Mouse (Mus musculus) neural tube, embryonic 13.5 days (tissue): ENCODE results near the gene Ssh3. TPM values are rescaled to one million over a fixed set of nuclear protein-coding genes. Genes with fewer than 3 reads are reported as not detected.

ENCODE experiments used
- ATAC-seq: fragments of 200-750 bp; cut with Nextera tagmentation; 2 replicates; pipeline ENCODE4 v1.8.0; 2017; ENCODE audit warnings: low read depth, mild to moderate bottlenecking, moderate TSS enrichment, moderate library complexity
- H3K27ac ChIP-seq: fragments of 300-500 bp; sonication (generic); replicated peaks from 2 replicates; pipeline ENCODE4 v1.5.1; 2015; ENCODE audit warnings: moderate library complexity, mild to moderate bottlenecking, inconsistent platforms
- H3K27me3 ChIP-seq: fragments of 300-500 bp; sonication (generic); 2 replicates; pipeline ENCODE4 v1.6.1; 2015; ENCODE audit warnings: mild to moderate bottlenecking, inconsistent platforms
- H3K36me3 ChIP-seq: fragments of 300-500 bp; sonication (generic); 2 replicates; pipeline ENCODE4 v1.6.1; 2015; ENCODE audit warnings: mild to moderate bottlenecking, inconsistent platforms
- H3K4me1 ChIP-seq: fragments of 300-500 bp; sonication (generic); replicated peaks from 2 replicates; pipeline ENCODE4 v1.6.1; 2015; ENCODE audit warnings: inconsistent platforms
- H3K4me2 ChIP-seq: fragments of 300-500 bp; sonication (generic); 2 replicates; pipeline ENCODE4 v1.6.1; 2015; ENCODE audit warnings: inconsistent platforms, mild to moderate bottlenecking, moderate library complexity
- H3K4me3 ChIP-seq: fragments of 300-500 bp; sonication (generic); 2 replicates; pipeline ENCODE4 v1.5.1; 2015; ENCODE audit warnings: mild to moderate bottlenecking, inconsistent platforms
- H3K9ac ChIP-seq: fragments of 300-500 bp; sonication (generic); 2 replicates; pipeline ENCODE4 v1.6.1; 2015; ENCODE audit warnings: moderate library complexity, mild to moderate bottlenecking, inconsistent platforms
- H3K9me3 ChIP-seq: fragments of 300-500 bp; sonication (generic); 2 replicates; pipeline ENCODE4 v1.6.1; 2016; ENCODE audit warnings: inconsistent platforms
- WGBS: fragments of 180-500 bp; shearing (Covaris S2); methylation state at CpG from one replicate; pipeline ENCODE4 v1.1.7; 2015; 5-methylcytosine and 5-hydroxymethylcytosine counted together
- polyA plus RNA-seq: library from polyadenylated mRNA; unstranded; fragments of >200 nt; fragmentation: Nextera tagmentation; extraction: Ambion mirVana; gene quantifications from 2 replicates; pipeline ENCODE4 v1.2.1, GENCODE M21; 2015

Gene Ssh3
- polyA plus RNA-seq, 1 experiment from 2014 or later, result 8.2 TPM

- Histone ChIP-seq H3K9me3 (no peaks in the 10 kb centered on the region), H3K4me3 (peak within 1 kb of the TSS; percentile 55), H3K27ac (peak within 1 kb of the TSS; percentile 82), H3K4me1 (peaks cover 13% of the 10 kb centered on the region), H3K9ac (peak within 1 kb of the TSS; percentile 82), H3K36me3 (no peaks in the 10 kb centered on the region), H3K27me3 (peaks cover 32% of the 10 kb centered on the region), H3K4me2 (peak within 1 kb of the TSS; percentile 78)
- 11% methylated on average over 26 of the region's 26 CpGs for WGBS
- peak; percentile 89 for ATAC-seq
Measured at GRCm38 (mm10) chr19:4231253-4232185, 37.5 kb downstream of the Ssh3 start, which contains the start of gene Pold4. TSS of gene Pold4 (plus strand) at chr19:4231899.

GRCm38 (mm10) chr19:4230415-4230814 is 38.6 kb downstream of the Ssh3 start:
- H3K4me2 ChIP-seq, result no peak overlapping the region
- no peaks in the 10 kb centered on the region for H3K36me3 ChIP-seq
- 75% methylated on average over 8 of the region's 8 CpGs for WGBS
- no peak overlapping the region for H3K4me3 ChIP-seq
- H3K9me3 ChIP-seq, result no peaks in the 10 kb centered on the region
- peaks cover 13% of the 10 kb centered on the region for H3K4me1 ChIP-seq
- no peak for ATAC-seq
- peaks cover 36% of the 10 kb centered on the region for H3K27me3 ChIP-seq
- no peak overlapping the region for H3K27ac ChIP-seq
- peak overlapping the region; percentile 17; the same call in 1 of the 2 replicates for H3K9ac ChIP-seq

GRCm38 (mm10) chr19:4229451-4230076 is 39.4 kb downstream of the Ssh3 start:
- Histone ChIP-seq H3K9me3 (no peaks in the 10 kb centered on the region), H3K4me1 (peaks cover 13% of the 10 kb centered on the region), H3K9ac (0 out of 2 replicates have a peak overlapping the region, but pooled peaks have one; percentile 28), H3K4me3 (no peak overlapping the region), H3K27ac (no peak overlapping the region), H3K4me2 (no peak overlapping the region), H3K27me3 (peaks cover 36% of the 10 kb centered on the region), H3K36me3 (no peaks in the 10 kb centered on the region)
- no peak for ATAC-seq
- WGBS, result 42% methylated on average over 9 of the region's 9 CpGs

GRCm38 (mm10) chr19:4228891-4229290 is 40.1 kb downstream of the Ssh3 start:
- Histone ChIP-seq H3K36me3 (no peaks in the 10 kb centered on the region), H3K27me3 (peaks cover 36% of the 10 kb centered on the region), H3K4me1 (peaks cover 13% of the 10 kb centered on the region), H3K4me3 (no peak overlapping the region), H3K9ac (no peak overlapping the region), H3K4me2 (no peak overlapping the region), H3K27ac (no peak overlapping the region), H3K9me3 (no peaks in the 10 kb centered on the region)
- ATAC-seq, result no peak
- 76% methylated on average over 4 of the region's 4 CpGs for WGBS

- H3K27me3 ChIP-seq, result peaks cover 36% of the 10 kb centered on the region
- no peak for ATAC-seq
- H3K4me2 ChIP-seq, result no peak overlapping the region
- 16% methylated on average over 8 of the region's 8 CpGs for WGBS
- no peak overlapping the region for H3K27ac ChIP-seq
- H3K4me3 ChIP-seq, result no peak overlapping the region
- no peaks in the 10 kb centered on the region for H3K9me3 ChIP-seq
- no peaks in the 10 kb centered on the region for H3K36me3 ChIP-seq
- H3K4me1 ChIP-seq, result peaks cover 13% of the 10 kb centered on the region
- 0 out of 2 replicates have a peak overlapping the region, but pooled peaks have one; percentile 0 for H3K9ac ChIP-seq
Measured at GRCm38 (mm10) chr19:4227894-4228678, 40.9 kb downstream of the Ssh3 start.

GRCm38 (mm10) chr19:4227446-4227845 is 41.5 kb downstream of the Ssh3 start:
- 70% methylated on average over 5 of the region's 5 CpGs for WGBS
- no peak for ATAC-seq
- no peak overlapping the region for H3K27ac ChIP-seq

GRCm38 (mm10) chr19:4226779-4227178 is 42.2 kb downstream of the Ssh3 start:
- Histone ChIP-seq H3K9ac (no peak overlapping the region), H3K27me3 (peaks cover 36% of the 10 kb centered on the region), H3K4me1 (peaks cover 5% of the 10 kb centered on the region), H3K27ac (no peak overlapping the region), H3K4me3 (no peak overlapping the region), H3K36me3 (no peaks in the 10 kb centered on the region), H3K4me2 (no peak overlapping the region), H3K9me3 (no peaks in the 10 kb centered on the region)
- WGBS, result 87% methylated on average over 7 of the region's 7 CpGs
- no peak for ATAC-seq

More at GRCm38 (mm10) chr19:4227446-4227845, 41.5 kb downstream of the Ssh3 start:
- H3K4me2 ChIP-seq, result no peak overlapping the region
- H3K27me3 ChIP-seq, result peaks cover 36% of the 10 kb centered on the region
- H3K4me3 ChIP-seq, result no peak overlapping the region
- H3K9ac ChIP-seq, result 0 out of 2 replicates have a peak overlapping the region, but pooled peaks have one; percentile 0
- H3K9me3 ChIP-seq, result no peaks in the 10 kb centered on the region
- no peaks in the 10 kb centered on the region for H3K36me3 ChIP-seq
- H3K4me1 ChIP-seq, result peaks cover 11% of the 10 kb centered on the region

GRCm38 (mm10) chr19:4222165-4222564 is 46.8 kb downstream of the Ssh3 start:
- H3K9me3 ChIP-seq, result no peaks in the 10 kb centered on the region
- no peak overlapping the region for H3K4me2 ChIP-seq
- no peak overlapping the region for H3K4me3 ChIP-seq
- H3K27ac ChIP-seq, result no peak overlapping the region
- WGBS, result 75% methylated on average over 11 of the region's 11 CpGs
- ATAC-seq, result peak; percentile 33; the same call in 1 of the 2 replicates
- H3K4me1 ChIP-seq, result peaks cover 18% of the 10 kb centered on the region
- no peaks in the 10 kb centered on the region for H3K36me3 ChIP-seq
- H3K27me3 ChIP-seq, result peaks cover 33% of the 10 kb centered on the region
- H3K9ac ChIP-seq, result no peak overlapping the region

GRCm38 (mm10) chr19:4220957-4221743 is 47.8 kb downstream of the Ssh3 start:
- H3K36me3 ChIP-seq, result no peaks in the 10 kb centered on the region
- no peaks in the 10 kb centered on the region for H3K9me3 ChIP-seq
- peaks cover 41% of the 10 kb centered on the region for H3K27me3 ChIP-seq
- H3K4me3 ChIP-seq, result no peak overlapping the region
- no peak overlapping the region for H3K4me2 ChIP-seq
- no peak overlapping the region for H3K9ac ChIP-seq
- H3K27ac ChIP-seq, result no peak overlapping the region
- WGBS, result 48% methylated on average over 14 of the region's 14 CpGs
- H3K4me1 ChIP-seq, result peaks cover 22% of the 10 kb centered on the region
- ATAC-seq, result no peak

GRCm38 (mm10) chr19:4220416-4220815 is 48.6 kb downstream of the Ssh3 start:
- ATAC-seq, result no peak
- Histone ChIP-seq H3K4me2 (no peak overlapping the region), H3K27me3 (peaks cover 45% of the 10 kb centered on the region), H3K9me3 (no peaks in the 10 kb centered on the region), H3K27ac (no peak overlapping the region), H3K4me1 (peaks cover 28% of the 10 kb centered on the region), H3K9ac (no peak overlapping the region), H3K4me3 (no peak overlapping the region), H3K36me3 (no peaks in the 10 kb centered on the region)
- 59% methylated on average over 4 of the region's 4 CpGs for WGBS

- WGBS, result 79% methylated on average over 6 of the region's 6 CpGs
- Histone ChIP-seq H3K27me3 (peaks cover 50% of the 10 kb centered on the region), H3K9ac (no peak overlapping the region), H3K4me2 (no peak overlapping the region), H3K36me3 (no peaks in the 10 kb centered on the region), H3K4me1 (peaks cover 32% of the 10 kb centered on the region), H3K4me3 (no peak overlapping the region), H3K27ac (no peak overlapping the region), H3K9me3 (no peaks in the 10 kb centered on the region)
- ATAC-seq, result no peak
Measured at GRCm38 (mm10) chr19:4219943-4220342, 49.0 kb downstream of the Ssh3 start.
